Mouse (Mus musculus): ENCODE data around the gene Adamts18.

Adamts18 gene

GRCm38 (mm10) chr8:113755866-113756265, 92.7 kb downstream of the Adamts18 start:
- in situ Hi-C loops (cut with MboI): no loop called here

GRCm38 (mm10) chr8:113753153-113753552, 95.4 kb downstream of the Adamts18 start:
- in situ Hi-C loops (cut with MboI): no loop called here

- in situ Hi-C loops (cut with MboI): no loop called here
Observed at GRCm38 (mm10) chr8:113752349-113752748, 96.2 kb downstream of the Adamts18 start.

GRCm38 (mm10) chr8:113735496-113736060, 113.0 kb downstream of the Adamts18 start:
- in situ Hi-C loops (cut with MboI): no loop called here

- in situ Hi-C loops (cut with MboI): no loop called here
Observed at GRCm38 (mm10) chr8:113725331-113725730, 123.2 kb downstream of the Adamts18 start.

GRCm38 (mm10) chr8:113723873-113724538, 124.5 kb downstream of the Adamts18 start:
- in situ Hi-C loops (cut with MboI): no loop called here

GRCm38 (mm10) chr8:113721459-113721858, 127.1 kb downstream of the Adamts18 start:
- in situ Hi-C loops (cut with MboI): no loop called here

- in situ Hi-C loops (cut with MboI): no loop called here
Observed at GRCm38 (mm10) chr8:113704968-113705367, 143.6 kb downstream of the Adamts18 start.

- in situ Hi-C loops (cut with MboI): no loop called here
Observed at GRCm38 (mm10) chr8:113691622-113692343, 156.8 kb downstream of the Adamts18 start.

GRCm38 (mm10) chr8:113688543-113688915, 160.0 kb downstream of the Adamts18 start:
- in situ Hi-C loops (cut with MboI): no loop called here

- in situ Hi-C loops (cut with MboI): no loop called here
Observed at GRCm38 (mm10) chr8:113687889-113688542, 160.5 kb downstream of the Adamts18 start.

GRCm38 (mm10) chr8:113679361-113679760, 169.2 kb downstream of the Adamts18 start:
- in situ Hi-C loops (cut with MboI): no loop called here

- in situ Hi-C loops (cut with MboI): no loop called here
Observed at GRCm38 (mm10) chr8:113676811-113677210, 171.7 kb downstream of the Adamts18 start.

GRCm38 (mm10) chr8:113675281-113675680, 173.3 kb downstream of the Adamts18 start:
- in situ Hi-C loops (cut with MboI): no loop called here

GRCm38 (mm10) chr8:113674611-113675010, 173.9 kb downstream of the Adamts18 start:
- in situ Hi-C loops (cut with MboI): no loop called here

GRCm38 (mm10) chr8:113673300-113673699, 175.2 kb downstream of the Adamts18 start:
- in situ Hi-C loops (cut with MboI): no loop called here

GRCm38 (mm10) chr8:113672599-113673255, 175.8 kb downstream of the Adamts18 start:
- in situ Hi-C loops (cut with MboI): no loop called here

GRCm38 (mm10) chr8:113669924-113670323, 178.6 kb downstream of the Adamts18 start:
- in situ Hi-C loops (cut with MboI): no loop called here

GRCm38 (mm10) chr8:113666714-113667432, 181.7 kb downstream of the Adamts18 start:
- in situ Hi-C loops (cut with MboI): no loop called here

GRCm38 (mm10) chr8:113665951-113666350, 182.6 kb downstream of the Adamts18 start:
- in situ Hi-C loops (cut with MboI): no loop called here

- in situ Hi-C loops (cut with MboI): no loop called here
Observed at GRCm38 (mm10) chr8:113665036-113665435, 183.5 kb downstream of the Adamts18 start.

All from mature B cell (primary cell).